Mouse (Mus musculus): Measurements from ENCODE around the gene Hao2. TPM values are rescaled to one million over a fixed set of nuclear protein-coding genes. Genes with fewer than 3 reads are reported as not detected.

Gene Hao2
- polyA plus RNA-seq, 1 experiment from 2014 or later, result 5.0 TPM

- no peaks in the 10 kb centered on the region for H3K9me3 ChIP-seq
- WGBS, result 75% methylated on average over 6 of the region's 6 CpGs
- no peaks in the 10 kb centered on the region for H3K4me1 ChIP-seq
Measured at GRCm38 (mm10) chr3:98913591-98913990, 20.6 kb upstream of the Hao2 start.

GRCm38 (mm10) chr3:98897606-98898005 lies 4.6 kb upstream of the Hao2 start:
- no peak overlapping the region for H3K9ac ChIP-seq
- no peak for ATAC-seq (ENCODE audit: insufficient read depth, low FRiP score, low read depth)
- no peak overlapping the region for H3K27ac ChIP-seq
- H3K27me3 ChIP-seq (replicated peaks), result no peaks in the 10 kb centered on the region
- H3K4me3 ChIP-seq (replicated peaks), result no peak overlapping the region
- no peaks in the 10 kb centered on the region for H3K36me3 ChIP-seq
- no peak overlapping the region for H3K4me2 ChIP-seq
- no peaks in the 10 kb centered on the region for H3K9me3 ChIP-seq
- no peaks in the 10 kb centered on the region for H3K4me1 ChIP-seq
- 79% methylated on average over 2 of the region's 2 CpGs for WGBS

More at GRCm38 (mm10) chr3:98913591-98913990, 20.6 kb upstream of the Hao2 start:
- no peaks in the 10 kb centered on the region for H3K36me3 ChIP-seq
- H3K4me2 ChIP-seq, result no peak overlapping the region
- no peaks in the 10 kb centered on the region for H3K27me3 ChIP-seq (replicated peaks)
- no peak overlapping the region for H3K27ac ChIP-seq
- no peak overlapping the region for H3K4me3 ChIP-seq (replicated peaks)
- ATAC-seq (ENCODE audit: insufficient read depth, low FRiP score, low read depth), result no peak
- no peak overlapping the region for H3K9ac ChIP-seq

GRCm38 (mm10) chr3:98895071-98895601 lies 2.1 kb upstream of the Hao2 start:
- Histone ChIP-seq H3K9me3 (no peaks in the 10 kb centered on the region), H3K4me2 (no peak overlapping the region), H3K27me3 (replicated peaks) (no peaks in the 10 kb centered on the region), H3K4me3 (replicated peaks) (no peak overlapping the region), H3K36me3 (no peaks in the 10 kb centered on the region), H3K9ac (no peak overlapping the region), H3K4me1 (no peaks in the 10 kb centered on the region), H3K27ac (no peak overlapping the region)
- no peak; the same call in 1 of the 2 replicates for ATAC-seq (ENCODE audit: insufficient read depth, low FRiP score, low read depth)
- WGBS, result 36% methylated on average over 10 of the region's 10 CpGs

- H3K27me3 ChIP-seq (replicated peaks), result no peaks in the 10 kb centered on the region
- ATAC-seq (ENCODE audit: insufficient read depth, low FRiP score, low read depth), result no peak
- H3K4me1 ChIP-seq, result no peaks in the 10 kb centered on the region
- H3K9me3 ChIP-seq, result no peaks in the 10 kb centered on the region
- H3K27ac ChIP-seq, result no peak overlapping the region
- H3K36me3 ChIP-seq, result no peaks in the 10 kb centered on the region
- H3K4me2 ChIP-seq, result no peak overlapping the region
- H3K9ac ChIP-seq, result no peak overlapping the region
- WGBS, result 86% methylated on average over 4 of the region's 4 CpGs
- no peak overlapping the region for H3K4me3 ChIP-seq (replicated peaks)
Measured at GRCm38 (mm10) chr3:98890430-98890829, 2.6 kb downstream of the Hao2 start.

- H3K9ac ChIP-seq, result no peak overlapping the region
- no peaks in the 10 kb centered on the region for H3K36me3 ChIP-seq
- no peak overlapping the region for H3K4me3 ChIP-seq (replicated peaks)
- no peak overlapping the region for H3K27ac ChIP-seq
- no peaks in the 10 kb centered on the region for H3K9me3 ChIP-seq
- H3K4me1 ChIP-seq, result no peaks in the 10 kb centered on the region
- WGBS, result 73% methylated on average over 2 of the region's 2 CpGs
- no peaks in the 10 kb centered on the region for H3K27me3 ChIP-seq (replicated peaks)
- no peak for ATAC-seq (ENCODE audit: insufficient read depth, low FRiP score, low read depth)
- no peak overlapping the region for H3K4me2 ChIP-seq
Measured at GRCm38 (mm10) chr3:98888206-98888605, 4.8 kb downstream of the Hao2 start.

- Histone ChIP-seq H3K4me2 (no peak overlapping the region), H3K36me3 (no peaks in the 10 kb centered on the region), H3K27me3 (replicated peaks) (no peaks in the 10 kb centered on the region), H3K4me3 (replicated peaks) (no peak overlapping the region), H3K27ac (no peak overlapping the region), H3K9me3 (no peaks in the 10 kb centered on the region), H3K4me1 (no peaks in the 10 kb centered on the region), H3K9ac (no peak overlapping the region)
- 78% methylated on average over 2 of the region's 2 CpGs for WGBS
- ATAC-seq (ENCODE audit: insufficient read depth, low FRiP score, low read depth), result no peak
Measured at GRCm38 (mm10) chr3:98880831-98881230, 12.2 kb downstream of the Hao2 start.

GRCm38 (mm10) chr3:98880216-98880615 lies 12.8 kb downstream of the Hao2 start:
- Histone ChIP-seq H3K9me3 (no peaks in the 10 kb centered on the region), H3K27ac (no peak overlapping the region), H3K27me3 (replicated peaks) (no peaks in the 10 kb centered on the region), H3K4me3 (replicated peaks) (no peak overlapping the region), H3K36me3 (no peaks in the 10 kb centered on the region), H3K4me2 (no peak overlapping the region), H3K9ac (no peak overlapping the region), H3K4me1 (no peaks in the 10 kb centered on the region)
- no peak for ATAC-seq (ENCODE audit: insufficient read depth, low FRiP score, low read depth)
- 77% methylated on average over 6 of the region's 6 CpGs for WGBS

DNA sequence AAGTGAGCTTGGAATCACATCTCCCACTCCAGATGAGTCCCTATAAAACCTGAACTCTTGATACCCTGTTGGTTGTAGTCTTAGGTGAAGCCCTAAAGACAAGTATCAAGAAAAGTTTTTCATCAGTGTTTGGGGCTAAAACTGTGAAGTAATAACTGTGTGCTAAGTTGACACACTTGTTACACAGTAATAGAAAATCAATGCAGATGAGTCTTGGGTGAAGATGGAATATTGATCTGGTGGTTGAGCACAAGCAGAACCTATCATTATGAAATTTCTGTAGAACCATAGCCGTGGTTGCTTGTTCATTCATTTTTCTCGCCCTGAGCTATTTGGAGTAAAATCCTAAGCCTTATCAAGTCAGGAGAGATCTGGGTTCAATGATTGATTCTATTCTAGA lies 24.8 kb downstream of the Hao2 start:
- Histone ChIP-seq H3K9ac (no peak overlapping the region), H3K27ac (no peak overlapping the region), H3K9me3 (no peaks in the 10 kb centered on the region), H3K4me3 (replicated peaks) (no peak overlapping the region), H3K4me1 (no peaks in the 10 kb centered on the region), H3K36me3 (no peaks in the 10 kb centered on the region), H3K27me3 (replicated peaks) (no peaks in the 10 kb centered on the region), H3K4me2 (no peak overlapping the region)
- 73% methylated on average over 2 of the region's 2 CpGs for WGBS
- ATAC-seq (ENCODE audit: insufficient read depth, low FRiP score, low read depth), result no peak

- ATAC-seq (ENCODE audit: insufficient read depth, low FRiP score, low read depth), result no peak
- Histone ChIP-seq H3K27ac (no peak overlapping the region), H3K27me3 (replicated peaks) (no peaks in the 10 kb centered on the region), H3K9me3 (no peaks in the 10 kb centered on the region), H3K4me2 (no peak overlapping the region), H3K36me3 (no peaks in the 10 kb centered on the region), H3K4me1 (no peaks in the 10 kb centered on the region), H3K9ac (no peak overlapping the region), H3K4me3 (replicated peaks) (no peak overlapping the region)
- 93% methylated on average over 1 of the region's 1 CpGs for WGBS
Measured at GRCm38 (mm10) chr3:98862800-98863199, 30.2 kb downstream of the Hao2 start.

DNA sequence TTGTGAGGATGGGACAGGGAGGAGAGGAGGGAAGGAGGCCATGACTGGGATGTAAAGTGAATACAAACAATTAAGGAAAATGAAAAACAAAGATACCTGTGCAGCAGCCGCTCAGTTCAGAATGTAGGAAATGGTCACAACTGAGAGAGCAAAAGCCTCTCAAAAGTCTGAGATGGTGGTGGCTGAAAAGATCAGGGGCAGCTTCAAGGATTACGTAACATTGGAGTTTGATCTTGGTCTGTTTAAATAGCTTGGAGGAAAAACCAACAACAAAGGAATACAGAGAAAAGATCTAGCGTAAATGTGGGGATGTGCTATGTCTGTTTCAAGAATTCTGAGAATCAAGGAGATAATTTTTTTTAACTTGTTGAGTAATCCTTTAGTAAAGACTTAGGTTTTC lies 33.5 kb downstream of the Hao2 start, which contains the start of gene Hsd3b1:
Gene Hsd3b1, minus strand, starts transcription at position 219 of the 400 bp plus-strand sequence.
- 85% methylated on average over 3 of the region's 3 CpGs for WGBS
- Histone ChIP-seq H3K36me3 (no peaks in the 10 kb centered on the region), H3K4me3 (replicated peaks) (no peak within 1 kb of the TSS), H3K27me3 (replicated peaks) (no peaks in the 10 kb centered on the region), H3K27ac (no peak within 1 kb of the TSS), H3K4me1 (no peaks in the 10 kb centered on the region), H3K4me2 (no peak within 1 kb of the TSS), H3K9ac (no peak within 1 kb of the TSS), H3K9me3 (no peaks in the 10 kb centered on the region)
- no peak for ATAC-seq (ENCODE audit: insufficient read depth, low FRiP score, low read depth)

DNA sequence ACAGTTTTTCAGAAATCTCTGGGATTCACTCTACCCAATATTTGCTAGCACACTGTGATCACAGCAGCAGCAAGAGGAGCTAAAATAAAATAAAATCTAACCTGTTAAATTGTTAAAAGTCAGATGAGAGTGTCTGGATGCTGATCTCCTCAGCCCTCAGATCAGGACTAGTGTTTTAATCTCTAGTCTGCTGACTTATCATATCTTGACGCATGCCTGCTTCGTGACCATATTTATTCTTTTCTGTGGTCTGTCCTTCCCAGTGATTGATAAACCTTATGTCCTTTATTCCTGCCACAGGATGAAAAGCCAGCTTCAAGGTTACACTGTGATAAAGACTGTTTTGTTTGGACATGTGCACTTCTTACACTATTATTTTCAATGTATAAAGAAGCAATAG lies 35.0 kb downstream of the Hao2 start:
- Histone ChIP-seq H3K4me1 (no peaks in the 10 kb centered on the region), H3K9ac (no peak overlapping the region), H3K9me3 (no peaks in the 10 kb centered on the region), H3K36me3 (no peaks in the 10 kb centered on the region), H3K27me3 (replicated peaks) (no peaks in the 10 kb centered on the region), H3K4me2 (no peak overlapping the region), H3K27ac (no peak overlapping the region), H3K4me3 (replicated peaks) (no peak overlapping the region)
- 47% methylated on average over 2 of the region's 2 CpGs for whole genome bisulfite sequencing
- no peak for ATAC-seq (ENCODE audit: insufficient read depth, low FRiP score, low read depth)

DNA sequence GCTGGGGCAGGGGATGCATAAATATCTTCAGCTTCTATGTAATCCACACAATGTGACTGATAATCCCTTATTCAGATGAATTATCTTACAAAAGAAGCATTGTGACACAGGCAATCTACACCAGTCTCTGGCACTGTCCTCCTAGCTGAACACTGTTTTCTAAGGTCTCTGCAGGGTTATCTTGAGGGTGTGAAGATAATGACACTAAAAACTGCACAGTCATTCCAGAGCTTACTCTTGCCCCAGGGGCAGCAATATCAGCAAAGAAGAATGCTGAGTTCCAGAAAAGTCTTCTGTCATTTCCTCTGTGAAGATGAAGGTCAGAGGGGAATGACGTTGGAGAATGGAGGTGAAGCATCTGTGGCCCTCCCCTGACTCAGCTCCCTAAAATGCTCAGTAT lies 36.1 kb downstream of the Hao2 start:
- no peak overlapping the region for H3K9ac ChIP-seq
- H3K4me3 ChIP-seq (replicated peaks), result no peak overlapping the region
- peak; percentile 67; the same call in 1 of the 2 replicates for ATAC-seq (ENCODE audit: insufficient read depth, low FRiP score, low read depth)
- no peak overlapping the region for H3K4me2 ChIP-seq
- WGBS, result 26% methylated on average over 1 of the region's 1 CpGs
- no peaks in the 10 kb centered on the region for H3K9me3 ChIP-seq
- no peak overlapping the region for H3K27ac ChIP-seq
- H3K36me3 ChIP-seq, result no peaks in the 10 kb centered on the region
- no peaks in the 10 kb centered on the region for H3K27me3 ChIP-seq (replicated peaks)
- no peaks in the 10 kb centered on the region for H3K4me1 ChIP-seq

- no peak overlapping the region for H3K9ac ChIP-seq
- H3K27me3 ChIP-seq (replicated peaks), result no peaks in the 10 kb centered on the region
- H3K4me1 ChIP-seq, result no peaks in the 10 kb centered on the region
- H3K4me2 ChIP-seq, result no peak overlapping the region
- H3K36me3 ChIP-seq, result no peaks in the 10 kb centered on the region
- no peak overlapping the region for H3K27ac ChIP-seq
- WGBS, result 66% methylated on average over 3 of the region's 3 CpGs
- H3K4me3 ChIP-seq (replicated peaks), result no peak overlapping the region
- no peaks in the 10 kb centered on the region for H3K9me3 ChIP-seq
- peak; percentile 86 for ATAC-seq (ENCODE audit: insufficient read depth, low FRiP score, low read depth)
Measured at GRCm38 (mm10) chr3:98855160-98855559, 37.9 kb downstream of the Hao2 start.
